Mouse (Mus musculus) olfactory bulb, adult 2 months (tissue): ENCODE data around the gene Gnaz. TPM values are rescaled to one million over a fixed set of nuclear protein-coding genes. Genes with fewer than 3 reads are reported as not detected.
A peak's percentile ranks its signal among the peaks of the same experiment; 100 is the strongest.

Experiments used
- H3K27ac ChIP-seq: fragments of 200-500 bp; 2 replicates; pipeline ENCODE4 v1.5.1; 2012; ENCODE audit warnings: low read depth, low read length; ENCODE audit not compliant: insufficient read depth
- H3K4me1 ChIP-seq: fragments of 200-500 bp; 2 replicates; pipeline ENCODE4 v1.6.1; 2012; ENCODE audit warnings: low read length; ENCODE audit not compliant: control insufficient read depth, insufficient read depth
- H3K4me3 ChIP-seq: fragments of 200-500 bp; 2 replicates; pipeline ENCODE4 v1.5.1; 2012; ENCODE audit warnings: mild to moderate bottlenecking, low read depth, low read length, moderate library complexity; ENCODE audit not compliant: insufficient read depth
- CTCF ChIP-seq: fragments of 200-500 bp; IDR thresholded peaks from 2 replicates; pipeline ENCODE4 v1.5.1; 2012; ENCODE audit warnings: low read depth, mild to moderate bottlenecking, low read length, moderate library complexity; ENCODE audit not compliant: insufficient read depth
- POLR2A ChIP-seq: fragments of 200-500 bp; IDR thresholded peaks from 2 replicates; pipeline ENCODE4 v1.6.1; 2012; ENCODE audit warnings: mild to moderate bottlenecking, low read depth, low read length, moderate library complexity; ENCODE audit not compliant: insufficient read depth
- WGBS: fragments of 180-500 bp; shearing (Covaris S2); methylation state at CpG from one replicate; pipeline ENCODE4 v1.1.7; 2018; 5-methylcytosine and 5-hydroxymethylcytosine counted together
- polyA plus RNA-seq: library from polyadenylated mRNA; stranded (reverse); fragments of >200 nt; gene quantifications from 2 replicates; pipeline ENCODE4 v1.2.4, GENCODE M21; 2012; ENCODE audit warnings: low replicate concordance; ENCODE audit not compliant: missing spikeins, insufficient read depth, insufficient read length

Gnaz gene
- not detected in 2 replicates for polyA plus RNA-seq

- peak within 1 kb of the TSS; percentile 98 for H3K4me3 ChIP-seq
- peak within 1 kb of the TSS; percentile 71 for H3K27ac ChIP-seq
- peaks cover 17% of the 10 kb centered on the region for H3K4me1 ChIP-seq
- WGBS: under 1% methylated on average over 81 of the region's 83 CpGs
- TF ChIP-seq CTCF (peak; percentile 62; the same call in 1 of the 2 replicates), POLR2A (peak; percentile 55)
Observed at GRCm38 (mm10) chr10:74966850-74967451, at the start of gene Gnaz. Gene Gnaz (plus strand): TSS chr10:74967177.

- Histone ChIP-seq H3K27ac (no peak overlapping the region), H3K4me3 (no peak overlapping the region), H3K4me1 (peaks cover 8% of the 10 kb centered on the region)
- WGBS: 62% methylated on average over 5 of the region's 5 CpGs
- TF ChIP-seq CTCF (no peak), POLR2A (no peak)
Observed at GRCm38 (mm10) chr10:74919277-74919676, 47.7 kb upstream of the Gnaz start.

GRCm38 (mm10) chr10:74920853-74921567, 46.0 kb upstream of the Gnaz start:
- WGBS: 42% methylated on average over 17 of the region's 17 CpGs
- Histone ChIP-seq H3K4me1 (peaks cover 12% of the 10 kb centered on the region), H3K27ac (no peak overlapping the region), H3K4me3 (no peak overlapping the region)
- TF ChIP-seq CTCF (peak; percentile 77), POLR2A (no peak)

DNA sequence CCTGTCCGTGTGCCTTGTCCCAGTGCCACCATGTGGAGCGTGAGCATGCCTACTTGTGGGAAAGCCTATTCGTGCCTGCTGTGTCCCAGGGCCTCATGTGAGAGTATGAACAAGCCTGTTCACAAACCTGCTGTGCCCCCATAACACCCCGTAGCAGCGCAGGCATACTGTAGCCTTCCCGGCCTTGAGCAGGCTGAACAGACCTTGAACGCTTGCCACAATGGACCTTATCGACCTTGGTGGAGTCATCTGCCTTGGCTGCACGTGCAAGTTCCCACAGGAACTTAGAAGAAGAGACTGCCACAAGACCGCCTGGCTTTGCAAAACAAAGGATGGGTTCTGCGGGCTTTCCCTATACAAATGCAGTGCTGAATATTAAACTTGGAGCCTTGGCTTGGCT, 45.4 kb upstream of the Gnaz start:
- WGBS: 89% methylated on average over 11 of the region's 11 CpGs
- no peak for TF ChIP-seq POLR2A
- no peak for TF ChIP-seq CTCF
- H3K4me3 ChIP-seq: no peak overlapping the region
- peaks cover 12% of the 10 kb centered on the region for H3K4me1 ChIP-seq
- H3K27ac ChIP-seq: no peak overlapping the region

DNA sequence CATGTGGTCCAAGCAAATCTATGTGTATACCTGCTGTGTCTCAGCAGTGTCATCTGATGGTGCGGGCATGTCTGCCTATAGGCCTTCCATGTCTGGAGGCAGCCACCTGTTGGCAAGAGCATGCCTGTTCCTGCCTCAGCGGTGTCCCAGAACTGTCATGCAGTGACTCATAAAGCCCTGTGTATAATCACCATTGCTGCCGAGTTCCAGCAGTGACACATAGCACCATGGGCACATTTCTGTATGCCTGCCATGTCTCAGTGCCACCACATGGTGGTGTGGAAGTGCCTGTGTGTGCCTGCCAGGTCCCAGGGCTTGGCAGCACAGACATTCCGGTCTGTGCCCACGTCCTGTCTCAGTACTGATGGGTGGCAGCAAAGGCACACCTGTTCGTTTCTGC, 44.2 kb upstream of the Gnaz start:
- H3K27ac ChIP-seq: no peak overlapping the region
- no peak overlapping the region for H3K4me3 ChIP-seq
- 25% methylated on average over 6 of the region's 6 CpGs for WGBS
- TF ChIP-seq CTCF: 0 out of 2 replicates have a peak, but pooled peaks have one; percentile 6
- no peak for TF ChIP-seq POLR2A
- peaks cover 12% of the 10 kb centered on the region for H3K4me1 ChIP-seq

GRCm38 (mm10) chr10:74924274-74924673, 42.7 kb upstream of the Gnaz start:
- 95% methylated on average over 14 of the region's 14 CpGs for WGBS
- TF ChIP-seq POLR2A: no peak
- TF ChIP-seq CTCF: no peak
- Histone ChIP-seq H3K4me1 (peaks cover 12% of the 10 kb centered on the region), H3K4me3 (no peak overlapping the region), H3K27ac (no peak overlapping the region)

- Histone ChIP-seq H3K4me3 (peak overlapping the region; percentile 33), H3K27ac (no peak overlapping the region), H3K4me1 (peaks cover 12% of the 10 kb centered on the region)
- peak; percentile 64 for TF ChIP-seq CTCF
- no peak for TF ChIP-seq POLR2A
- WGBS: 8% methylated on average over 21 of the region's 21 CpGs
Observed at GRCm38 (mm10) chr10:74925324-74925723, 41.7 kb upstream of the Gnaz start.

- TF ChIP-seq POLR2A (no peak), CTCF (no peak)
- 85% methylated on average over 7 of the region's 7 CpGs for WGBS
- Histone ChIP-seq H3K4me1 (peaks cover 5% of the 10 kb centered on the region), H3K4me3 (no peak overlapping the region), H3K27ac (no peak overlapping the region)
Observed at GRCm38 (mm10) chr10:74928276-74928675, 38.7 kb upstream of the Gnaz start.

GRCm38 (mm10) chr10:74929578-74929977, 37.4 kb upstream of the Gnaz start:
- Histone ChIP-seq H3K27ac (no peak overlapping the region), H3K4me3 (no peak overlapping the region), H3K4me1 (peaks cover 5% of the 10 kb centered on the region)
- WGBS: 71% methylated on average over 6 of the region's 6 CpGs
- TF ChIP-seq CTCF (no peak), POLR2A (no peak)
